Mouse (Mus musculus) forebrain, embryonic 14.5 days (tissue): ENCODE data around the gene Kcnip3. TPM values are rescaled to one million over a fixed set of nuclear protein-coding genes. Genes with fewer than 3 reads are reported as not detected.

Experiments used
- ATAC-seq: fragments of 200-750 bp; cut with Nextera tagmentation; 2 replicates; pipeline ENCODE4 v1.8.0; 2017; ENCODE audit warnings: mild to moderate bottlenecking, moderate library complexity
- DNase-seq: peaks from one replicate; pipeline ENCODE4 v3.0.0-alpha.2; 2015; ENCODE audit warnings: low spot score
- H3K27ac ChIP-seq: fragments of 300-500 bp; sonication (generic); 2 replicates; pipeline ENCODE4 v1.5.1; 2014; ENCODE audit warnings: low read depth, mild to moderate bottlenecking, control low read depth, low read length, moderate library complexity
- H3K27me3 ChIP-seq: fragments of 300-500 bp; sonication (generic); replicated peaks from 2 replicates; pipeline ENCODE4 v1.6.1; 2014; ENCODE audit warnings: low read length, control low read depth, mixed read lengths; ENCODE audit not compliant: control insufficient read depth, insufficient read depth
- H3K36me3 ChIP-seq: fragments of 300-500 bp; sonication (generic); 2 replicates; pipeline ENCODE4 v1.6.1; 2014; ENCODE audit warnings: low read length, control low read depth; ENCODE audit not compliant: control insufficient read depth, insufficient read depth
- H3K4me1 ChIP-seq: fragments of 300-500 bp; sonication (generic); 2 replicates; pipeline ENCODE4 v1.6.1; 2014; ENCODE audit warnings: antibody characterized with exemption, low read length, control low read depth; ENCODE audit not compliant: control insufficient read depth, insufficient read depth
- H3K4me2 ChIP-seq: fragments of 300-500 bp; sonication (generic); 2 replicates; pipeline ENCODE4 v1.6.1; 2014; ENCODE audit warnings: mild to moderate bottlenecking, control low read depth, low read length
- H3K4me3 ChIP-seq: fragments of 300-500 bp; sonication (generic); 2 replicates; pipeline ENCODE4 v1.5.1; 2014; ENCODE audit warnings: low read depth, low read length, control low read depth
- H3K9ac ChIP-seq: fragments of 300-500 bp; sonication (generic); 2 replicates; pipeline ENCODE4 v1.6.1; 2014; ENCODE audit warnings: mild to moderate bottlenecking, low read length, control low read depth, moderate library complexity
- H3K9me3 ChIP-seq: fragments of 300-500 bp; sonication (generic); replicated peaks from 2 replicates; pipeline ENCODE4 v1.6.1; 2016; ENCODE audit warnings: low read length, control low read depth, mixed read lengths; ENCODE audit not compliant: control insufficient read depth
- WGBS: fragments of 180-500 bp; shearing (Covaris S2); extraction: QIAGEN DNeasy Blood & Tissue Kit; methylation state at CpG from one replicate; pipeline ENCODE4 v1.1.7; 2014; 5-methylcytosine and 5-hydroxymethylcytosine counted together
- polyA plus RNA-seq: library from polyadenylated mRNA; unstranded; fragments of >200 nt; fragmentation: Nextera tagmentation; extraction: Ambion mirVana; gene quantifications from 2 replicates; pipeline ENCODE4 v1.2.1, GENCODE M21; 2014

The Kcnip3 gene
- polyA plus RNA-seq, 1 experiment from 2014 or later = 15.1 TPM

DNA sequence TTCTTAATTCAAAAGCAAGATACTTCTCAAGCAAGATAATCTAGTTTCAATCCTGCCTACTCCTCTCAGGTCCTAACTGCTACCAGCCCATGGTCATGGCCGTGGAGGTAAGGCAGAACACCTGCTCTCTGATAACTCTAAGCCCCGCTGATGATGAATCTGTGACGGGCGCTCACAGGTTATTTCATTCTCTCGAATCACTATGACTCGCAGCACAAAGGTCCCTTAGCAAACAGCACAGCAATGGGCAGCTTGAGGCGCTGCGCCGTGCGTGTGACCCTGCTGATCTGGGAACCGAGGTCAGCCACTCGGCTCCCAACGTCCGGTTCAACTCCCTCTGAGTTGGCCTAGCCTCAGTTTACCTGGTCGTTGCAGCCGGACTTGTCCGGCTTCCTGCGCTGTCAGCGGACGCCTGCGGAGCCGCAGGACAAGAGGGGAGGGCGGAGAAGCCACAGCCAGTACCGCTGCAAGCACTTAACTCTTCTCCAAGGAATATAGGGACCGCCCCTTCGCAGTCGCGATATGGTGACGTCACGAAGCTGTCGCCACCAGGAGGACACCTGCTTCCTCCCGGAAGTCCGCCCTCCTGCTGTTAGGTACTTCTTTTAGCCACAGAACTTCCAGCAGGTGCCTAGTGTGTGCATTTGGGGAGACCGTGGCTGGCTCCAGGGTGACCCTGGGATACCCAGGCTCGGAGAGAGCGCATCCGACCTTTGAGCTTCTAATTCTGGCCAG, 77.7 kb downstream of the Kcnip3 start, which contains the start of gene Fahd2a:
Gene Fahd2a, minus strand, starts transcription at position 511 of the 735 bp plus-strand sequence.
- H3K27ac ChIP-seq = no peak within 1 kb of the TSS
- WGBS = 4% methylated on average over 37 of the region's 37 CpGs
- peak; percentile 96 for DNase-seq

DNA sequence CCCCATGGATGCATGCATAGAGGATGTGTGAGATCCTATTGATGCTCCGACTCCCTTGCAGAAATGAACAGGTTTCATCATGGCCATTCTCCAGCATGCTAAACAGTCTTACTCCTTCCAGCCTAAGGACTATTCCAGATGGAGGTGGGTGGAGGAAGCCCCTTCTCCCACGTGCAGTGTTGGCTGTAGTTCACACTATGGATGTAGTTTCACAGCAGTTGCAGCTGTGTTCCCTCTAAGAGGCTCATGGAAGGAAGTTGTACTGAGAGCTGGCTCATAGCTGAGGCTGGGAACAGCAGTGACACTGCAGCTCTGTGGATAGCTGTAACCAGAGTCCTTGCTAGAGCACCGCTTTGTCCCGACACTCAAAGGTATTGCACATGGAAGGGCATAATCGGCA, 84.2 kb downstream of the Kcnip3 start:
- Histone ChIP-seq H3K36me3 (peaks cover 48% of the 10 kb centered on the region), H3K9ac (no peak overlapping the region), H3K27ac (no peak overlapping the region), H3K4me3 (no peak overlapping the region), H3K27me3 (no peaks in the 10 kb centered on the region), H3K9me3 (no peaks in the 10 kb centered on the region), H3K4me1 (no peaks in the 10 kb centered on the region), H3K4me2 (no peak overlapping the region)
- WGBS = 89% methylated on average over 5 of the region's 5 CpGs
- no peak for ATAC-seq
- no peak for DNase-seq

More for the DNA sequence above, 77.7 kb downstream of the Kcnip3 start, which contains the start of gene Fahd2a:
- peak within 1 kb of the TSS; percentile 83 for H3K4me2 ChIP-seq
- peak; percentile 97 for ATAC-seq
- no peaks in the 10 kb centered on the region for H3K27me3 ChIP-seq
- peak within 1 kb of the TSS; percentile 75 for H3K4me3 ChIP-seq
- no peaks in the 10 kb centered on the region for H3K9me3 ChIP-seq
- peak within 1 kb of the TSS; percentile 82 for H3K9ac ChIP-seq
- H3K4me1 ChIP-seq = peaks cover 9% of the 10 kb centered on the region
- H3K36me3 ChIP-seq = peaks cover 13% of the 10 kb centered on the region

DNA sequence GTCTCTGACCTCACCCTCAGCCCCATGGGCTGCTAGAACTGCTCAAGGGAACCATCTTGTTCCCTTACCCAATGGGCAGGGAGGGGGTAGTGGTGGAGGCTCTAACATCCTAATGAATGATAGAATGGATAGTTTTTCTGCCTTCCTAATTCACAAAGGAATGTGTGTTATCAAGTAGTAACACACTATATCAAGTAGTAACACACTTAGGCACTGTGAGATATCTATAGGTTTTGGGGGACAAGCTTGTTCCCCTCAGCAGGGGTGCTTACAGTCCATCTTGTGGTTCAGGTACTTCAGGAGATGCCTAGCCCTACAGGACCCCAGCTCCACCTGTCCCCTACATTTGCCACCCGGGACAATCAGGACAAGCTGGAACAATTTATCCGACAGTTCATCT, 86.3 kb downstream of the Kcnip3 start:
- ATAC-seq (no peak), DNase-seq (no peak)
- Histone ChIP-seq H3K9ac (no peak overlapping the region), H3K4me3 (no peak overlapping the region), H3K27ac (no peak overlapping the region), H3K36me3 (peaks cover 45% of the 10 kb centered on the region), H3K27me3 (no peaks in the 10 kb centered on the region), H3K9me3 (no peaks in the 10 kb centered on the region), H3K4me1 (no peaks in the 10 kb centered on the region), H3K4me2 (no peak overlapping the region)
- 98% methylated on average over 2 of the region's 2 CpGs for WGBS

DNA sequence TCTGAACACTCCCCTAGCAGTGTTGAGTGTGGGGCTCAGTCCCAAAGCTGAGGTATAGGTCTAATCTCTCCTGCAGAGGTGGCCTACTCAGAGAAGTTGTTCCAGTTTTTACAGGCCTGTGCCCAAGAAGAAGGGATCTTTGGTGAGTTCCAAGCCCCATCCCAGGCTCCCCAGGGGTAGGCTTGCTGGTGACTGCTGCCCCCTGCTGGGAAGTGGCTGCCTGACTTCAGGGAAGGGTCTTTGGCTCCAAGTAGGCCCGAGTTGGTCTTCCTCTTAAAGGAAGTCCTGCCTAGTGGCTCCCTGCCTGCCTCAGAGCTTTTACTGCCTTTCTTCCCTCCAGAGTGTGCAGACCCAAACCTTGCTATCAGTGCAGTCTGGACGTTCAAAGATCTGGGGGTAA, 86.8 kb downstream of the Kcnip3 start:
- 58% methylated on average over 2 of the region's 2 CpGs for WGBS
- Histone ChIP-seq H3K4me1 (no peaks in the 10 kb centered on the region), H3K4me2 (no peak overlapping the region), H3K27me3 (no peaks in the 10 kb centered on the region), H3K27ac (no peak overlapping the region), H3K9me3 (no peaks in the 10 kb centered on the region), H3K9ac (no peak overlapping the region), H3K4me3 (no peak overlapping the region), H3K36me3 (peaks cover 42% of the 10 kb centered on the region)
- peak; percentile 32 for DNase-seq
- ATAC-seq = 0 out of 2 replicates have a peak, but pooled peaks have one; percentile 32

DNA sequence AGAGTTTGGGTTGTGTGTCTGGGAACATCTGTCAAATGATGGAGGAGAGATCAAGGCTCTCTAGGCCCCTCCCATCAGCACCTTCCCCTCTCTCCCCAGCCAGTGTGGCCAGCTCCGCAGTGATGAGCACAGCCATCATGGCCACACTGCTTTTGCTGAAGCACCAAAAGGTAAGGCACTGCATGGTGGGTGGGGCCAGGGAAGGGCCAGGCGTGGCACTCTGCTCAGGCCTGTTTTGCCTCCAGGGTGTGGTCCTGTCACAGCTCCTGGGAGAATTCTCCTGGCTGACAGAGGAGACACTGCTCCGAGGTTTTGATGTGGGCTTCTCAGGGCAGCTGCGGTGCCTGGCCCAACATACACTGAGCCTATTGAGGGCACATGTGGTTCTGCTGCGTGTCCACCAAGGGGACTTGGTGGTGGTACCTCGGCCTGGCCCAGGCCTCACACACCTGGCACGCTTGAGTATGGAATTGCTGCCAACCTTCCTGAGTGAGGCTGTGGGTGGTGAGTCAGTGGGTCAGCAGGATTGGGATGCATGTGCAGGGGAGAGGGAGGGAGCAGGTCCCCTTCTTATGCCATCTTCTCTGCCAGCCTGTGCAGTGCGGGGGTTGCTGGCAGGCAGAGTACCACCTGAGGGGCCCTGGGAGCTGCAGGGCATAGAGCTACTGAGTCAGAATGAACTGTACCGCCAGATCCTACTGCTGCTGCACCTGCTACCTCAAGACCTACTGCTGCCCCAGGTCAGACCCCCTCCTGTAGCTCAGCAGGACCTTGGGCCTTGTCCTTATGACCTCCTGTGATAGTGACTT, 88.2 kb downstream of the Kcnip3 start:
- Histone ChIP-seq H3K36me3 (peaks cover 35% of the 10 kb centered on the region), H3K4me3 (no peak overlapping the region), H3K4me2 (no peak overlapping the region), H3K9me3 (no peaks in the 10 kb centered on the region), H3K9ac (no peak overlapping the region), H3K4me1 (no peaks in the 10 kb centered on the region), H3K27ac (no peak overlapping the region), H3K27me3 (no peaks in the 10 kb centered on the region)
- DNase-seq = no peak
- WGBS = 84% methylated on average over 9 of the region's 9 CpGs
- no peak for ATAC-seq

DNA sequence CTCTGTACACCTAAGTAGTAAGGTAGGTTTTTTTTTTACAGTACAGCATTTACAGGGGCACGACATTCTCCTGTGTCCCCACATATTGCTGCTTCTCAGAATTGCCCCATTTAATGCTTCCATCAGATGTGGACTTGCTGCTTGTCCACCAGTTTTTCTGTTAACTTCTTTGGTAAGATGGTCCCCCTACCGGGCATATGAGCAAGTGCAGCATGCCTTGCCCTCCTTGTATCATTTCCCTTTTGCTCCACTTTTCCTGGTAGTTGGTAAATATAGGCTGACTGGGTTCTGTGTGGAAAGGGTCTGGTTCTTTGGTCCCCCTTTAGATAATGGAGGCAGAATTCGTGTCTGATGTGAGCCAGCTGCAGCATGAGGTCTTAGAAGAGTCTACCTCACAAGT, 91.7 kb downstream of the Kcnip3 start:
- DNase-seq (peak; percentile 71), ATAC-seq (no peak)
- no peak overlapping the region for H3K4me2 ChIP-seq
- 21% methylated on average over 3 of the region's 3 CpGs for WGBS
- H3K4me1 ChIP-seq = no peaks in the 10 kb centered on the region
- H3K36me3 ChIP-seq = 0 out of 2 replicates have a peak, but pooled peaks cover 11% of the 10 kb centered on the region
- H3K9me3 ChIP-seq = no peaks in the 10 kb centered on the region
- no peak overlapping the region for H3K9ac ChIP-seq
- no peaks in the 10 kb centered on the region for H3K27me3 ChIP-seq
- no peak overlapping the region for H3K27ac ChIP-seq
- no peak overlapping the region for H3K4me3 ChIP-seq

DNA sequence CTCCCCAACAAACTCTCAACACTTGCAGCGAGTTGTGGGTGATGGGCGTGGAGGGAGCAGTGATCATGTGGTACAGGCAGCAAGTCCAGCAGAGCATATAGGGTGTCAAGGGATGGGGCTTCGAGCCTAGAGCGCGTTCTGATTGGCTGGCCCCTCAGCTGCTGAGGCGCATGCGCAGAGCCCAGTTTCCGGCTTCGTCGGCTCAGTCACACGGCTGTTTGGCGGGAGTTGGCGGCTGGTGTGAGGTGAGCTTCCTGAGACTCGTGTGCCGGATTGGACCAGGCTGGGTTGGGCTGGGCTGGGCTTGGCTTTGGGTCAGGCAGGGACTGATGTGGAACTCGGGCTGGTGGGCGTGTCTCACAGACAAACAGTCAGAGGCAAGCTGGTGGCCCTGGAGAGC, 96.9 kb downstream of the Kcnip3 start, which contains the start of gene Gpat2:
Gene Gpat2, plus strand, starts transcription at position 223 of the 400 bp plus-strand sequence.
- no peaks in the 10 kb centered on the region for H3K9me3 ChIP-seq
- no peak within 1 kb of the TSS for H3K4me2 ChIP-seq
- WGBS = 86% methylated on average over 17 of the region's 17 CpGs
- no peaks in the 10 kb centered on the region for H3K27me3 ChIP-seq
- no peaks in the 10 kb centered on the region for H3K4me1 ChIP-seq
- H3K27ac ChIP-seq = no peak within 1 kb of the TSS
- no peak for DNase-seq
- no peak within 1 kb of the TSS for H3K4me3 ChIP-seq
- ATAC-seq = no peak
- H3K9ac ChIP-seq = no peak within 1 kb of the TSS
- H3K36me3 ChIP-seq = no peaks in the 10 kb centered on the region

DNA sequence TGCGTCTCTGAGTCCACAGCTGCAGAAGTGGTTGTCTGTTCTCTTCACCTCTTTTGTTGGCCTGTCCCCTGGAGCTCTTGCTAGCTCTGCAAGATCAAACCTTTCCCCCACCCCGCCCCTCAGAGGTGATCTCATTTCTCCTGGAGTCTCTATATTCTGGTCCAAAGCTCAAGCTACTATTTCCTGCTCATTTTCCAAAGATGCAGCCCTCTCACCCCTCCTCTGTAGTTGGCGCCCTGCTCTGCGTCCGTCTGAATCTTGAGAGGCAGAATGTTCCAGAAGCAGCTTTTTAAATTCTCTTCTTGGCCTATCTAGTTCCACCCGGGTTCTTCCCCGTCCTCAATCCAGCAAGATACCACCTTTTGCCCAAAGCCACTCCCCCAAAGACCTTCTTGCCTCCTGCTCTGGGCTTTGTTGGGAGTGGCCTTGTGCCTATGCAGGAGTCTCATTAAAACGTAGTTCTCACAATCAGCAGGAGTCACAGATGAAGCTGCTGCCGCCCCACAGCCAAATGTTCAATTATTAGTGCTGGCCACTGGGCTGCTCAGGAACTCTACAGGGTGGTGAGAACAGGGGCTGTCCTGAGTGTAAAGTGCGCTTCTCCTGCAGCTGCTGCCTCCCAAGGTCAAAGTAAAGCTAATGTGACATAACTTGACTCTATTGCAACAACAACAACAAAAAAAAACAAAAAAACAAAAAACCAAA, 103.5 kb downstream of the Kcnip3 start:
- ATAC-seq (no peak), DNase-seq (no peak)
- Histone ChIP-seq H3K4me2 (no peak overlapping the region), H3K4me3 (no peak overlapping the region), H3K27me3 (no peaks in the 10 kb centered on the region), H3K9ac (no peak overlapping the region), H3K36me3 (no peaks in the 10 kb centered on the region), H3K27ac (no peak overlapping the region), H3K4me1 (no peaks in the 10 kb centered on the region), H3K9me3 (no peaks in the 10 kb centered on the region)
- WGBS = 67% methylated on average over 10 of the region's 10 CpGs
